Mouse (Mus musculus) bone marrow, adult 2 months (tissue): Measurements from ENCODE around the gene Slc25a26. TPM values are rescaled to one million over a fixed set of nuclear protein-coding genes. Genes with fewer than 3 reads are reported as not detected.

Source experiments
- H3K27ac ChIP-seq: fragments of 200-500 bp; 2 replicates; pipeline ENCODE4 v1.5.1; 2012; ENCODE audit warnings: low read depth, mild to moderate bottlenecking, control low read depth, inconsistent platforms, low read length; ENCODE audit not compliant: control insufficient read depth, poor library complexity, insufficient read depth
- H3K4me1 ChIP-seq: fragments of 200-500 bp; 2 replicates; pipeline ENCODE4 v1.6.1; 2011; ENCODE audit warnings: low read length; ENCODE audit not compliant: control insufficient read depth, insufficient read depth
- H3K4me3 ChIP-seq: fragments of 200-500 bp; replicated peaks from 2 replicates; pipeline ENCODE3; 2011; ENCODE audit warnings: mild to moderate bottlenecking, low read depth, low read length, control low read depth; ENCODE audit not compliant: control insufficient read depth
- CTCF ChIP-seq: fragments of 200-500 bp; IDR thresholded peaks from 2 replicates; pipeline ENCODE4 v1.5.1; 2011; ENCODE audit warnings: low read length, control low read depth; ENCODE audit not compliant: control insufficient read depth, insufficient read depth
- POLR2A ChIP-seq: fragments of 200-500 bp; IDR thresholded peaks from 2 replicates; pipeline ENCODE4 v1.6.1; 2011; ENCODE audit warnings: low read depth, mild to moderate bottlenecking, control low read depth, low read length, borderline replicate concordance; ENCODE audit not compliant: control insufficient read depth
- WGBS: fragments of 180-500 bp; shearing (Covaris S2); methylation state at CpG from one replicate; pipeline ENCODE4 v1.1.7; 2018; 5-methylcytosine and 5-hydroxymethylcytosine counted together
- polyA plus RNA-seq: library from polyadenylated mRNA; stranded (reverse); fragments of >200 nt; gene quantifications from 2 replicates; pipeline ENCODE4 v1.2.4, GENCODE M21; 2011; ENCODE audit warnings: low replicate concordance; ENCODE audit not compliant: missing spikeins, insufficient read depth, insufficient read length

The Slc25a26 gene
- polyA plus RNA-seq, 1 experiment, result 3.0 TPM

DNA sequence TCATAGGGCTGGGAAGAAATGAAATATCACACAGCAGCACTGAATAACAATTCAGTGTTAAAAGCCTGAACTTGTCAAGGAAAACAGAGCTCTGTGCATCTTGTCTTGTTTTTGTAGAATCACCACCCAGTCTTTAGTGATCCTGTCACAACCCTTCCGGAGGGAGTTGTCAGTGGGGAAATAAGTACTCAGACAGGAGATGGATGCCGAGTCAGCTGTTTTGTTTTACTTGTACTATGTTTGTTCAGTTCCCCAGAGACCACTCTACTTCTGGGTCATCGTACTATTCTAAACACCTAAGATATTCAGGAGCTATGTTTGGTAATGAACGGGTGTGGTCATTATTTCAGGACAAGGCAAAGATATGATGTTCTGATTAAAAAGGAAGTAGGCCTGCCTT is 88.2 kb downstream of the Slc25a26 start:
- no peak for TF ChIP-seq POLR2A
- TF ChIP-seq CTCF, result no peak
- no peaks in the 10 kb centered on the region for H3K4me1 ChIP-seq
- no peak overlapping the region for H3K4me3 ChIP-seq
- 83% methylated on average over 4 of the region's 4 CpGs for WGBS
- no peak overlapping the region for H3K27ac ChIP-seq

DNA sequence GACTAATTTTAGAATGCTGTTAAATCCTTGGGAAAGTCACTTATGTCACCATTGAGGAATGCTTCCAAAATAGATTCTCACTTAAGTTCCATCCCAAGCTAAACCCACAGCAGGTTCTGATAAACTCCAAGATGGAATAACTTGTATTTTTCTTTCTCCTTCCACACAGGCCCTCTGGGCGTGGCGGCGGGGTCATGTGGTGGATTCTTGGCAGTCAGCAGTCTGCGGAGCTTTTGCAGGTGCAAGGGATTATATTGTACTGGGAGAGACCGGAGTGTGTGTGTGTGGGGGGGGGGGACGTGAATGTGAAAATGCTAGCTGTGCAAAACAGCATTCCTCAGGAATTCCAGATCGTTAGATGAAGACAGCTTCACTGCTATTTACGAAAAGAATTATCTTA is 92.1 kb downstream of the Slc25a26 start:
- 88% methylated on average over 8 of the region's 8 CpGs for WGBS
- TF ChIP-seq POLR2A (no peak), CTCF (no peak)
- H3K4me1 ChIP-seq, result no peaks in the 10 kb centered on the region
- no peak overlapping the region for H3K4me3 ChIP-seq
- no peak overlapping the region for H3K27ac ChIP-seq

- no peaks in the 10 kb centered on the region for H3K4me1 ChIP-seq
- H3K27ac ChIP-seq, result no peak overlapping the region
- 71% methylated on average over 4 of the region's 4 CpGs for WGBS
- H3K4me3 ChIP-seq, result no peak overlapping the region
- TF ChIP-seq CTCF, result no peak
- no peak for TF ChIP-seq POLR2A
Observed at GRCm38 (mm10) chr6:94592710-94593109, 92.6 kb downstream of the Slc25a26 start.

GRCm38 (mm10) chr6:94594096-94594665 is 94.0 kb downstream of the Slc25a26 start:
- 86% methylated on average over 6 of the region's 6 CpGs for WGBS
- H3K4me1 ChIP-seq, result no peaks in the 10 kb centered on the region
- H3K4me3 ChIP-seq, result no peak overlapping the region
- TF ChIP-seq POLR2A (no peak), CTCF (no peak)
- no peak overlapping the region for H3K27ac ChIP-seq

GRCm38 (mm10) chr6:94594711-94595110 is 94.6 kb downstream of the Slc25a26 start:
- no peak overlapping the region for H3K4me3 ChIP-seq
- TF ChIP-seq CTCF (no peak), POLR2A (no peak)
- no peak overlapping the region for H3K27ac ChIP-seq
- WGBS, result 87% methylated on average over 11 of the region's 11 CpGs
- no peaks in the 10 kb centered on the region for H3K4me1 ChIP-seq

DNA sequence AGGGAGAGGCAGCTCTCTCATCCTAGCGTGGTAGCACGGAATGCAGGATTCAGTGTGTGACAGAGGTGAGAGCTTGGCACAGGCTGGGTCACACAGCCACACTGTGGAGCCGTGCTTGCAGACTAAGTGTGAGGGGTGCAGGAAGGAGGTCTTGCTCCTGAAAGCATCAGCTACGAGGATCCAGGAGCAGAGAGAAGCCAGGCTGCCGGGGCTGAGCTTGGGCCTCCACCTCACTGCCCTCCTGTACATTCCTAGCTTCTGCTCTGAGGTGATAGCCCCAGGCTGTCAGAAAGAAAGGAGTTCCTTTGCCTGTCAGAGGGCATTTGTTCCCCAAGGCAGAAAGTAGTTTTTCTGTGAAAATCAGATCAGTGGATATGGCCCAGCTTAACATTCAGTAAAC is 95.1 kb downstream of the Slc25a26 start:
- H3K4me3 ChIP-seq, result no peak overlapping the region
- no peaks in the 10 kb centered on the region for H3K4me1 ChIP-seq
- H3K27ac ChIP-seq, result no peak overlapping the region
- TF ChIP-seq POLR2A (no peak), CTCF (no peak)
- WGBS, result 83% methylated on average over 5 of the region's 5 CpGs

GRCm38 (mm10) chr6:94596051-94596760 is 96.1 kb downstream of the Slc25a26 start:
- Histone ChIP-seq H3K27ac (no peak overlapping the region), H3K4me1 (no peaks in the 10 kb centered on the region; the same call in 1 of the 2 replicates), H3K4me3 (no peak overlapping the region)
- TF ChIP-seq CTCF (no peak), POLR2A (no peak)
- WGBS, result 85% methylated on average over 14 of the region's 14 CpGs

DNA sequence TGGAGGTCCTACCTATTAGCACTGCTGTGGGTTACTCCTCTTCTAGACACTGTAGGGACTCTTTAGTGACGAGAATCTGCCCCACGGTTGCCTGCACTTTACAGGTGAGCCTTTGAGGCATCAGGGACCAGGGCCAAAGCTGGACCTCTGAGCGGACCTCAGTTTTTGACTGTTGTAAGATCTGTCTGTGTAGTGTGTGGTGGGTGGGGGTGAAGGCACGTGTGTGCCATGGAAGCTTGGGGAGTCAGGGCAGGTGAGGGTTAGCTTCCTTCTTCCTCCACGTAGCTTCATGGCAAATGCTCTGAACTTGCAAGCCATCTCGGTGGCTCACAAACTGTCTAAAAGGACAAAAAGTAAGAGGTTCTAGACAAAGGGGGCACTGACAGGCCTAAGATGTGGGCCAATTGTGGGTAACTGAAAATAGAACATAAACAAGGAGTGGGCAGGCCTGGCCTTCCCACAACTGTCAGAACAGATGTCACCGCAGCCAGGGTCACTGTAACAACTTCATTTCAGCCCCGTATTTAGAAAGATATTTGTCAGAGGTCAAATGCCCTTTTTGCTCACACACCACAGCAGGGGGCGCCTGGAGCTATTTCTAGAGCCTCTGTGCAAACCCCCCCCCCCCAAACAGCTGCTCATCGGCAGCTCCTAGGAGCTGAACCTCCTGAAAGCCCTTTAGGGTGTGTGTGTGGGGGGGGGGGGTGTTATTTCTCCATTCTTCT is 96.8 kb downstream of the Slc25a26 start:
- Histone ChIP-seq H3K4me3 (no peak overlapping the region), H3K4me1 (no peaks in the 10 kb centered on the region; the same call in none of the 2 replicates), H3K27ac (no peak overlapping the region)
- 65% methylated on average over 10 of the region's 10 CpGs for WGBS
- no peak for TF ChIP-seq POLR2A
- no peak for TF ChIP-seq CTCF

DNA sequence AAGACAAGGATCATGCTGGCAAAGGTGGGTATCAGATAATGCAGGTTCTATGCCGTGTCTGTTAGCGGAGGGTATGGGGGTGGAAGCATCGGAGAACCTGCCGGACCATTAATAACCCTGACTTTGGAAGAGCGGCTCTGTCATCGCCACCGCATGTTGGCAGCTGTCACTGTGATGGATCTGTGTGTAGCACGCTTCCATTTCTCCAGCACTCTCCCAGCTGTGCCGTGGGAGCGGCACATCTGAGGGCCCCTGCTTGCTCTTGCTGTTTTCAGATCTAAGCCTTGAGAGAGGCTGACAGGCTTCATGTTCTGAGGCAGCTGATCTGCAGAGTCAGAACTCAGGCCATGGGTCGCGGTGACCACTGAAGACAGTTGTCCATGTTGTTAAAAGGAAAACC is 98.3 kb downstream of the Slc25a26 start:
- 92% methylated on average over 12 of the region's 12 CpGs for WGBS
- Histone ChIP-seq H3K4me1 (no peaks in the 10 kb centered on the region; the same call in none of the 2 replicates), H3K27ac (no peak overlapping the region), H3K4me3 (no peak overlapping the region)
- TF ChIP-seq POLR2A (no peak), CTCF (no peak)
